Mouse (Mus musculus) heart, adult 2 months (tissue): ENCODE measurements around the gene Bbip1. TPM values are rescaled to one million over a fixed set of nuclear protein-coding genes. Genes with fewer than 3 reads are reported as not detected.
"Not testable (repeated sequence)": the region's sequence is repeated elsewhere in the genome, so short reads cannot be mapped to it uniquely, and the experiment has no call there.

Experiments used
- DNase-seq, 2 experiments: peaks; one replicate each; pipeline ENCODE4 v3.0.0; 2021
- H3K27ac ChIP-seq: fragments of 200-600 bp; 2 replicates; pipeline ENCODE4 v1.8.1; 2022
- H3K27me3 ChIP-seq: fragments of 200-500 bp; 2 replicates; pipeline ENCODE4 v1.6.1; 2012; ENCODE audit warnings: mild to moderate bottlenecking, low read length, inconsistent platforms, mixed read lengths; ENCODE audit not compliant: control insufficient read depth, insufficient read depth
- H3K36me3 ChIP-seq: fragments of 200-500 bp; 2 replicates; pipeline ENCODE4 v1.6.1; 2012; ENCODE audit warnings: low read length, inconsistent platforms; ENCODE audit not compliant: control insufficient read depth, insufficient read depth
- H3K4me1 ChIP-seq: fragments of 200-500 bp; 2 replicates; pipeline ENCODE4 v1.6.1; 2011; ENCODE audit warnings: low read length; ENCODE audit not compliant: control insufficient read depth, insufficient read depth
- H3K4me3 ChIP-seq: fragments of 200-600 bp; 2 replicates; pipeline ENCODE4 v1.8.1; 2022
- H3K79me2 ChIP-seq: fragments of 200-500 bp; replicated peaks from 2 replicates; pipeline ENCODE4 v1.6.1; 2012; ENCODE audit warnings: mild to moderate bottlenecking, inconsistent platforms, low read length, moderate library complexity, mixed read lengths; ENCODE audit not compliant: control insufficient read depth, insufficient read depth
- H3K9ac ChIP-seq: fragments of 200-500 bp; 2 replicates; pipeline ENCODE4 v1.6.1; 2012; ENCODE audit warnings: low read depth, mild to moderate bottlenecking, control low read depth, inconsistent platforms, low read length, mixed read lengths
- CTCF ChIP-seq: fragments of 200-600 bp; IDR thresholded peaks from 2 replicates; pipeline ENCODE4 v1.8.1; 2022; ENCODE audit warnings: antibody characterized with exemption, mild to moderate bottlenecking, moderate library complexity
- EP300 ChIP-seq: fragments of 200-500 bp; IDR thresholded peaks from 2 replicates; pipeline ENCODE4 v1.6.1; 2011; ENCODE audit warnings: low read depth, low read length, control low read depth; ENCODE audit not compliant: insufficient read depth
- POLR2A ChIP-seq: fragments of 200-500 bp; IDR thresholded peaks from 2 replicates; pipeline ENCODE4 v1.6.1; 2011; ENCODE audit warnings: mild to moderate bottlenecking, low read depth, low read length, control low read depth; ENCODE audit not compliant: insufficient read depth
- WGBS: fragments of 180-500 bp; shearing (Covaris S2); methylation state at CpG from one replicate; pipeline ENCODE4 v1.1.7; 2018; 5-methylcytosine and 5-hydroxymethylcytosine counted together
- intact Hi-C: fragments of 180-260 bp; cut with DNase I; formaldehyde crosslinking; loops from one replicate; pipeline ENCODE4 v1.15.1; 2025
- polyA plus RNA-seq: library from polyadenylated mRNA; depleted of rRNA; stranded (reverse); fragments of >200 nt; gene quantifications from 2 replicates; pipeline ENCODE4 v1.2.3, GENCODE M21; 2012
- total RNA-seq, 2 experiments: library from RNA; stranded (reverse); gene quantifications; 2 replicates each; pipeline ENCODE4 v1.2.3; 2021

Gene Bbip1
- total and polyA plus RNA-seq, 3 experiments: 12.4 to 35.4 (median 34.5) TPM

DNA sequence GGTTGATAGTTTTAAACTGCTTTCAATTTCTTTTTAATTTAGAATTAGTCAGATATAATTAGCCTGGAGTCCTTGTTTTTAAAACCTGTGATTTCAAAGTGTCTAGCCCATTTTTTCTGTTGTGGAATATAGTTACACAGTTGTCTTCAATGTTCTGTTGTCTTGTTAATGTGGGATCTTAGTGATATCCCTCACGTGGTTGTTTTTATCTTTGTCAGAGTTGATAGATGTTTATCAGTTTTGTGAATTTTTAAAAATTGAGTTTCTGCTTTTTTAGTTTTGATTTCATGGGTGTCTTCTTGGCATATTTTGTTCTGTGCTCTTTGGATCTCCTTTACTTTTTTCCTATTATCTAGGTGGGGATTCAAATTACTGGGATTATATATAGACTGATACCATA lies 29.2 kb upstream of the Bbip1 start:
- H3K79me2 ChIP-seq: peaks cover 4% of the 10 kb centered on the region
- 50% methylated on average over 1 of the region's 1 CpGs for WGBS
- TF ChIP-seq POLR2A (no peak), CTCF (no peak), EP300 (no peak)
- peaks cover 3% of the 10 kb centered on the region for H3K4me1 ChIP-seq
- DNase-seq: no peak
- intact Hi-C loops: no loop called here
- no peak overlapping the region for H3K4me3 ChIP-seq
- H3K9ac ChIP-seq: no peak overlapping the region
- H3K36me3 ChIP-seq: no peaks in the 10 kb centered on the region
- no peak overlapping the region for H3K27ac ChIP-seq
- no peaks in the 10 kb centered on the region for H3K27me3 ChIP-seq

DNA sequence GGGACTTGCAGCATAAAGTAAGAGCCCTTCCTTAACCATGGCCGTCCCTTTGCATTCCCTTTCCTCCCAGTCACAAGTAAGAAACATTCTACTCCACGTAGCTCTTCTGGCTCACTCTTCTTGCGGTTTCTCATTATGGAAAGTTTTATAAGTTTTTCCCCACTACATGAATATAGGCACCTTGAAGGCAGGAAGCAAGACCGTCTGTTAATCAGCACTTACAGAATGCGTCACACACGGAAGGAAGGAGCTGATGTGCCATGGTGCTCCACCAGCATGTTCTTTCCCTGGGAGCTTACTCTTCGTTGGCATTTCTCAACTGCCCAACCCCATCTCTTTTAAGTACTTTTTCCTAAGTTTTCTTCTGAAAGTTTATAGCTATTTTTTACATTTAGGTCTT lies 27.5 kb upstream of the Bbip1 start:
- Histone ChIP-seq H3K9ac (no peak overlapping the region), H3K4me1 (peaks cover 3% of the 10 kb centered on the region), H3K79me2 (peaks cover 2% of the 10 kb centered on the region; the same call in 1 of the 2 replicates), H3K27me3 (no peaks in the 10 kb centered on the region), H3K36me3 (no peaks in the 10 kb centered on the region), H3K27ac (no peak overlapping the region), H3K4me3 (no peak overlapping the region)
- TF ChIP-seq POLR2A (no peak), EP300 (no peak), CTCF (no peak)
- DNase-seq: no peak
- WGBS: 42% methylated on average over 7 of the region's 7 CpGs
- intact Hi-C loops: no loop called here

DNA sequence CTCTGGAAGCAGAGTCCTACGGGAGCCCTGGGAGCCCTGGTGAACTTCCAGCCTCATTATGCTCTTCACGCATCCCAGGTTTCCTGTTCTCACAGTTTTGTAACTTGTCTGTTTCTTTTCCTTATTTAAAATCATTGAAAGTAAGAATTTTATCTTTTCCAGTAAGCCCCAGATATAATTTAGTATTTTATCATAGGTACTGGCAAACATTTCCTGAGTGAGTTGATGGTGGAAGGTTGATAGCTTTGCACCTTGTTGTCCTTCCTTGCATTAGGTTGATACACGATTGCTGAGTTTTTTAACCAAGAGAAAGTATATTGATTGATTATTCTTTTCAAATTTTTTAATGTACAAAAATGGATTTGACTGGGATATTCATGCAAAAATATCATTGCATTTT lies 24.8 kb upstream of the Bbip1 start:
- no peak for DNase-seq
- H3K4me1 ChIP-seq: peaks cover 3% of the 10 kb centered on the region
- no peak overlapping the region for H3K27ac ChIP-seq
- H3K36me3 ChIP-seq: no peaks in the 10 kb centered on the region
- TF ChIP-seq EP300 (no peak), CTCF (no peak), POLR2A (no peak)
- H3K9ac ChIP-seq: no peak overlapping the region
- no peaks in the 10 kb centered on the region for H3K79me2 ChIP-seq
- H3K27me3 ChIP-seq: no peaks in the 10 kb centered on the region
- H3K4me3 ChIP-seq: no peak overlapping the region
- WGBS: 64% methylated on average over 3 of the region's 3 CpGs
- intact Hi-C loops: no loop called here

DNA sequence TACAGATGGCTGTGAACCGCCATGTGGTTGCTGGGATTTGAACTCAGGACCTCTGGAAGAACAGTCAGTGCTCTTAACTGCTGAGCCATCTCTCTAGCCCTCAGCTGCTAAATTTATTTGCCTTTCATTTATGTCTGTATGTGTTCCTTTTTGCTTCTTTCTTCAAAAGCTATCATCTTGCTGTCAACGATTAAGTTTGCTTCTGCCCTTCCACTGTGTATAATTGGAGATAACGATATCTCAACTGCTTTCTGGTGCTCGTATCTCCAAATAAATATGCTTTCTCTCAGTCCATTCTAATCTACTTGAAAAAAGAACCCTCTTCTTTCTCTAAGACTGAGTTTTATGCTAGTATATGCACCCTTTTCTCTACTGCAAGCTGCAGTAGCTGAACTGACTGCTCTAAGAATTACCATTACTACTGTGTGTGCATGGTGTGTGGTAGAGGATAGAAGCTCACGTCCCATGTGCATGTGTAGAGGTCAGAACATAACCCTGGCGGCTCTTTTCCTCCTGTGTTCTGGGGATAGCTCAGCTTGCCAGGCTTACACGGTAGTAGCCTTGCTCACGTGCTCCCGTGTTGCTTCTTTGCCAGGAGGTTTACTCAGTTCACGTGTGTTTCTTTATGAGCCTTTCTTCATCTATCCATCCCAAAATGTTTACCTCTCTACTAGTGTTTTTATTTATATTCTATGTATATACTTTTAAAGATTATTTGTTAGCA lies 20.6 kb upstream of the Bbip1 start:
- no peaks in the 10 kb centered on the region for H3K27me3 ChIP-seq
- no peak overlapping the region for H3K4me3 ChIP-seq
- no peaks in the 10 kb centered on the region for H3K79me2 ChIP-seq
- intact Hi-C loops: no loop called here
- no peak for DNase-seq
- H3K9ac ChIP-seq: no peak overlapping the region
- H3K27ac ChIP-seq: no peak overlapping the region
- no peaks in the 10 kb centered on the region for H3K4me1 ChIP-seq
- TF ChIP-seq EP300: no peak
- TF ChIP-seq CTCF: no peak
- TF ChIP-seq POLR2A: no peak
- WGBS: 63% methylated on average over 10 of the region's 10 CpGs
- no peaks in the 10 kb centered on the region for H3K36me3 ChIP-seq

DNA sequence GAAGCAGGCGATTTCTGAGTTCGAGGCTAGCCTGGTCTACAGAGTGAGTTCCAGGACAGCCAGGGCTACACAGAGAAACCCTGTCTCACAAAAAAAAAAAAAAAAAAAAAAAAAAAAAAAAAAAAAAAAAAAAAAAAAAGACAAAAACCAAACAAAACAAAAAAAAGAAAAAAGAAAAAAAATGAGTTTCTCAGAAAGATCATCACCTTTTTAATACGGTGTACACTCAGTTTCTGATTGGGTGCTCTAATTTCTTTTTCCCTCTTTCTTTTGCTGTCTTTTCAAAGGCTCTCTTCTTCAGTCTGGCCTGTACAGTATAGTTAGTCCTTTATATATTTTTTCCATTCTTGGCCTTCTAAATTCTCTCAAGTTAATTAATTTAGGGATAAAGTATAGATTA lies 19.9 kb upstream of the Bbip1 start:
- DNase-seq, H3K4me1 ChIP-seq, H3K4me3 ChIP-seq, intact Hi-C loops, H3K9ac ChIP-seq, H3K27ac ChIP-seq, H3K79me2 ChIP-seq, H3K27me3 ChIP-seq, H3K36me3 ChIP-seq: not testable (repeated sequence)
- 93% methylated on average over 3 of the region's 3 CpGs for WGBS

DNA sequence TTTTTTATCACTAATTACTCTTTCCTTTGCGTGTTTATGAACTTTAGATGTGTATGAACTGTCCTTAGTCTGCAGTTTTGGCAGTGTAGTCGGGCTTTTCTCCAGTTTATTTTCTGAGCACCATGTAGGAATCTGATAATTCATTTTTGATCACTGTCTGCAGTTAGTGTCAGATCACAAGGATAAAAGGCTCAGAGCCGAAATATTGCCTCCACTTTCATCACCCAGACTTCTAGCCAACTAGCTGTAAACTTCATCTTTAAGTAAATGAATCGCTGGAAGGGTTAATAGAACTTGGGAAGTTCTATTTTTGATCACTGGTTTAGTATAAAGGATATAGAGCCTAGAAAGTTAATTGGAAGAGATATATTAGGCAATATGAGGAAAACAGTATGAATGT lies 18.1 kb upstream of the Bbip1 start:
- WGBS: 87% methylated on average over 4 of the region's 4 CpGs
- DNase-seq: no peak
- no peaks in the 10 kb centered on the region for H3K27me3 ChIP-seq
- intact Hi-C loops: no loop called here
- no peak overlapping the region for H3K9ac ChIP-seq
- TF ChIP-seq POLR2A (no peak), EP300 (no peak), CTCF (no peak)
- H3K79me2 ChIP-seq: no peaks in the 10 kb centered on the region; the same call in 1 of the 2 replicates
- no peaks in the 10 kb centered on the region for H3K4me1 ChIP-seq
- H3K4me3 ChIP-seq: no peak overlapping the region
- no peak overlapping the region for H3K27ac ChIP-seq
- no peaks in the 10 kb centered on the region for H3K36me3 ChIP-seq

DNA sequence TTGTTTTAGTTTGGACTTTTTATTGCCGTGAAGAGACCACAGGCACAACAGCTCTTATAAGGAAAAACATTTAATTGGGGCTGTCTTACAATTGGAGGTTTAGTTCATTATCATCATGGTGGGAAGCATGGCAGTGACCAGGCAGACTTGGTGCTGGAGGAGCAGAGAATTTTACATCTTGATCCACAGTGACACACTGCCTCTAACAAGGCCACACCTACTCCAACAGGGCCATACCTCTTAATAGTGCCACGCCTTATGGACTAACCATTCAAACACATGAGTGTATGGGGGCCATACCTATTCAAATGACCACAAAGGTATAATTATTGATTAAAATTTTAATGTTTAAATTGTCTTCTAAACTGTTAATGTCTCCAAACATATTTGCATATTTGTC lies 13.1 kb upstream of the Bbip1 start:
- H3K27me3 ChIP-seq: no peaks in the 10 kb centered on the region
- 96% methylated on average over 2 of the region's 2 CpGs for WGBS
- H3K9ac ChIP-seq: no peak overlapping the region
- no peaks in the 10 kb centered on the region; the same call in 1 of the 2 replicates for H3K79me2 ChIP-seq
- no peak for TF ChIP-seq CTCF
- no peak for TF ChIP-seq POLR2A
- no peak for TF ChIP-seq EP300
- H3K4me1 ChIP-seq: no peaks in the 10 kb centered on the region
- no peaks in the 10 kb centered on the region; the same call in 1 of the 2 replicates for H3K36me3 ChIP-seq
- intact Hi-C loops: no loop called here
- H3K27ac ChIP-seq: no peak overlapping the region
- DNase-seq: no peak
- no peak overlapping the region for H3K4me3 ChIP-seq
